Mouse (Mus musculus) intestine, embryonic 14.5 days (tissue): ENCODE results near the gene Ppp1r3g. TPM values are rescaled to one million over a fixed set of nuclear protein-coding genes. Genes with fewer than 3 reads are reported as not detected.

Experiments
- ATAC-seq: fragments of 200-750 bp; cut with Nextera tagmentation; replicated peaks from 2 replicates; pipeline ENCODE4 v1.8.0; 2017; ENCODE audit warnings: low read depth, moderate number of reproducible peaks, moderate TSS enrichment, moderate library complexity; ENCODE audit not compliant: low FRiP score, low TSS enrichment
- DNase-seq: peaks from one replicate; pipeline ENCODE4 v3.0.0-alpha.2; 2018; ENCODE audit warnings: low spot score
- H3K27ac ChIP-seq: fragments of 300-500 bp; sonication (generic); 2 replicates; pipeline ENCODE4 v1.5.1; 2014; ENCODE audit warnings: low read depth, mild to moderate bottlenecking, control low read depth
- H3K27me3 ChIP-seq: fragments of 300-500 bp; sonication (generic); replicated peaks from 2 replicates; pipeline ENCODE4 v1.6.1; 2014; ENCODE audit warnings: low read length, control low read depth; ENCODE audit not compliant: control insufficient read depth, insufficient read depth
- H3K36me3 ChIP-seq: fragments of 300-500 bp; sonication (generic); 2 replicates; pipeline ENCODE4 v1.6.1; 2014; ENCODE audit warnings: low read length, control low read depth; ENCODE audit not compliant: control insufficient read depth, insufficient read depth
- H3K4me1 ChIP-seq: fragments of 300-500 bp; sonication (generic); replicated peaks from 2 replicates; pipeline ENCODE4 v1.6.1; 2014; ENCODE audit warnings: low read length, control low read depth, mixed read lengths; ENCODE audit not compliant: control insufficient read depth, insufficient read depth
- H3K4me2 ChIP-seq: fragments of 300-500 bp; sonication (generic); 2 replicates; pipeline ENCODE4 v1.6.1; 2014; ENCODE audit warnings: low read length
- H3K4me3 ChIP-seq: fragments of 300-500 bp; sonication (generic); 2 replicates; pipeline ENCODE4 v1.5.1; 2014; ENCODE audit warnings: low read depth, low read length, control low read depth, mixed read lengths
- H3K9ac ChIP-seq: fragments of 300-500 bp; sonication (generic); 2 replicates; pipeline ENCODE4 v1.6.1; 2014; ENCODE audit warnings: mild to moderate bottlenecking, low read length
- H3K9me3 ChIP-seq: fragments of 300-500 bp; sonication (generic); 2 replicates; pipeline ENCODE4 v1.6.1; 2016; ENCODE audit warnings: low read length, control low read depth; ENCODE audit not compliant: control insufficient read depth
- WGBS: fragments of 180-500 bp; shearing (Covaris S2); extraction: QIAGEN DNeasy Blood & Tissue Kit; methylation state at CpG from one replicate; pipeline ENCODE4 v1.1.7; 2014; 5-methylcytosine and 5-hydroxymethylcytosine counted together
- polyA plus RNA-seq: library from polyadenylated mRNA; unstranded; fragments of >200 nt; fragmentation: Nextera tagmentation; extraction: Ambion mirVana; gene quantifications from 2 replicates; pipeline ENCODE4 v1.2.1, GENCODE M21; 2014

Gene Ppp1r3g
- polyA plus RNA-seq, 1 experiment from 2014 or later, result 0.96 TPM

GRCm38 (mm10) chr13:35959391-35960067 lies 890 bp downstream of the Ppp1r3g start:
- no peaks in the 10 kb centered on the region for H3K4me1 ChIP-seq
- ATAC-seq (no peak), DNase-seq (no peak)
- no peak overlapping the region for H3K27ac ChIP-seq
- no peaks in the 10 kb centered on the region for H3K27me3 ChIP-seq
- H3K36me3 ChIP-seq, result no peaks in the 10 kb centered on the region
- no peak overlapping the region for H3K4me2 ChIP-seq
- H3K4me3 ChIP-seq, result no peak overlapping the region
- H3K9ac ChIP-seq, result no peak overlapping the region
- H3K9me3 ChIP-seq, result no peaks in the 10 kb centered on the region
- 59% methylated on average over 12 of the region's 12 CpGs for WGBS

GRCm38 (mm10) chr13:35963583-35963982 lies 4.9 kb downstream of the Ppp1r3g start:
- Histone ChIP-seq H3K27ac (no peak overlapping the region), H3K27me3 (0 out of 2 replicates have a peak, but pooled peaks cover 3% of the 10 kb centered on the region), H3K4me1 (0 out of 2 replicates have a peak, but pooled peaks cover 3% of the 10 kb centered on the region), H3K9me3 (no peaks in the 10 kb centered on the region), H3K9ac (no peak overlapping the region), H3K4me2 (no peak overlapping the region), H3K4me3 (no peak overlapping the region), H3K36me3 (no peaks in the 10 kb centered on the region)
- DNase-seq (no peak), ATAC-seq (no peak)
- 89% methylated on average over 4 of the region's 4 CpGs for WGBS

DNA sequence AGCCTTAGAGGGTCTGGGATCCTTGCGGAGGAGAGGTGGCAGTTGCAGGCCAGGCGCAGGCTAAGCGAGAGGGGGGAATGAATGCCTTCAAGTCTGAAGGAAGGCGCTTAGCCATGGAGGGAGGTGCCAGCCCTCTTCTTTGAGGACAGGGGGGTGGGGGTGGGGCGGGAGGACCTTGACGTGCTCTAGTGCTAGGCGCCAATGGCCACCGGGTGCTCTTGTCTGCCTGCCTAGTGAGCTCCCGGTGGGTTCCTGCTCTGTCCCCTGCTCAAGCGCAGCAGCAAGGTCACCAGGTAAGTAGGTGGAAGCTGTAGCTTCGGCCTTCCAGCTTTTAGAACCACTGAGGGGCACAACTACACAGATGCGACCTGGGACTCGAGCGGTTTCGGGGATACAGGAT lies 9.1 kb downstream of the Ppp1r3g start:
- Histone ChIP-seq H3K4me1 (peaks cover 10% of the 10 kb centered on the region; the same call in 1 of the 2 replicates), H3K27me3 (peaks cover 17% of the 10 kb centered on the region), H3K9ac (peak overlapping the region; percentile 48; the same call in 1 of the 2 replicates), H3K4me2 (peak overlapping the region; percentile 100), H3K4me3 (peak overlapping the region; percentile 59), H3K36me3 (no peaks in the 10 kb centered on the region), H3K9me3 (no peaks in the 10 kb centered on the region), H3K27ac (no peak overlapping the region)
- peak; percentile 61 for ATAC-seq
- 7% methylated on average over 14 of the region's 15 CpGs for WGBS
- DNase-seq, result no peak

DNA sequence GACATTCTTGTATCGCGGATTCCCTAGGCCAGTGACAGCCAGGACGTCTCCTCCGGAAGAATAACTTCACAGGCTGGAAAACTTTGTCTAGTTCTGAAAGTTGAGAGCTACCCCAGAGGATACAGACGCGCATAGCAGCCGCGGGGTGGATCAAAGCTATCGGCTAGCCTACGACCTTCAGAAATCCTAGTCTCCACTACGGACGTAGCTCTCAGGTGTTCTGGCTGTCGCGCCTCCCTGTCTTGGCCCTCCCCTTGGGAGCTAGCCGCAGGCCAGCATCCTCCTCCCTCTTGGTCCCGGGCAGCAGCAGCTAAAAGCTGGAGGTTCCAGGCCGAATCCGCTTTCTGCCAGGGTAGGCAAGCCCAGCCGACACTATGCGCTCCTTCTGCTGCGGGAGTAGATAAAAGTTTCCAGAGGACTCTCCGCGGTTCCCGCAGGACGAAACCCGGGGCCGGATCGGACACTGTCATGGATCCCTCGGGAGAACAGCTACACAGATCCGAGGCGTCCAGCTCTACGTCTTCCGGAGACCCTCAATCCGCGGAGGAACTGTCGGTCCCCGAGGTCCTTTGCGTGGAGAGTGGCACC lies 9.6 kb downstream of the Ppp1r3g start:
- peaks cover 10% of the 10 kb centered on the region; the same call in 1 of the 2 replicates for H3K4me1 ChIP-seq
- DNase-seq (no peak), ATAC-seq (peak; percentile 61)
- no peaks in the 10 kb centered on the region for H3K9me3 ChIP-seq
- peak overlapping the region; percentile 100 for H3K4me2 ChIP-seq
- H3K27me3 ChIP-seq, result peaks cover 17% of the 10 kb centered on the region
- H3K9ac ChIP-seq, result peak overlapping the region; percentile 48
- no peak overlapping the region for H3K27ac ChIP-seq
- H3K36me3 ChIP-seq, result no peaks in the 10 kb centered on the region
- H3K4me3 ChIP-seq, result peak overlapping the region; percentile 59
- WGBS, result under 1% methylated on average over 38 of the region's 38 CpGs

DNA sequence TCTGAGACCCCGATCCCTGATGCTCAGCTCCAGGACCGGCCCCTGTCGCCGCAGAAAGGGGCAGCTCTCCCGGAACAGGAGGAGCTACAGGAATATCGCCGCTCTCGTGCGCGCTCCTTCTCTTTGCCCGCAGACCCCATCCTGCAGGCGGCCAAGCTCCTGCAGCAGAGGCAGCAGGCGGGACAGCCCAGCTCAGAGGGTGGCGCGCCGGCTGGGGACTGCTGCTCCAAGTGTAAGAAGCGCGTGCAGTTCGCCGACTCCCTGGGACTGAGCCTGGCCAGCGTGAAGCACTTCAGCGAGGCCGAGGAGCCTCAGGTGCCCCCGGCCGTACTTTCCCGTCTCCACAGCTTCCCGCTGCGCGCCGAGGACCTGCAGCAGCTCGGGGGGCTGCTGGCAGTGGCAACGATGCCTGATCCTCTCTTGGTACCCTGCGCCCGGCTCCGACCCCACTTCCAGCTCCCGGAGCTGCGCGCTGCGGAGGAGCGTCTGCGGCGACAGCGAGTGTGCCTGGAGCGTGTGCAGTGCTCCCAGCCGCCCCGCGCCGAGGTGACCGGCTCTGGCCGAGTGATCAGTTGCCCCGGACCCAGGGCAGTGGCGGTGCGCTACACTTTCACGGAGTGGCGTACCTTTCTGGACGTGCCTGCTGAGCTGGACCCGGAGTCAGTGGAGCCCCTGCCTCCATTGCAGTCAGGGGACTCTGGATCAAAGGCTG lies 10.2 kb downstream of the Ppp1r3g start:
- peak; percentile 74 for ATAC-seq
- peaks cover 17% of the 10 kb centered on the region for H3K27me3 ChIP-seq
- H3K36me3 ChIP-seq, result no peaks in the 10 kb centered on the region
- WGBS, result 0% methylated on average over 52 of the region's 57 CpGs
- DNase-seq, result peak; percentile 81
- H3K9ac ChIP-seq, result peak overlapping the region; percentile 48
- peaks cover 10% of the 10 kb centered on the region; the same call in 1 of the 2 replicates for H3K4me1 ChIP-seq
- no peaks in the 10 kb centered on the region for H3K9me3 ChIP-seq
- peak overlapping the region; percentile 59 for H3K4me3 ChIP-seq
- H3K27ac ChIP-seq, result no peak overlapping the region
- peak overlapping the region; percentile 100 for H3K4me2 ChIP-seq

GRCm38 (mm10) chr13:35969431-35969721 lies 10.7 kb downstream of the Ppp1r3g start:
- no peak overlapping the region for H3K27ac ChIP-seq
- peak; percentile 74 for DNase-seq
- WGBS, result under 1% methylated on average over 18 of the region's 18 CpGs
- H3K36me3 ChIP-seq, result no peaks in the 10 kb centered on the region
- peak overlapping the region; percentile 100 for H3K4me2 ChIP-seq
- ATAC-seq, result 0 out of 2 replicates have a peak, but pooled peaks have one; percentile 20
- peaks cover 17% of the 10 kb centered on the region for H3K27me3 ChIP-seq
- peaks cover 10% of the 10 kb centered on the region; the same call in 1 of the 2 replicates for H3K4me1 ChIP-seq
- peak overlapping the region; percentile 48 for H3K9ac ChIP-seq
- H3K9me3 ChIP-seq, result no peaks in the 10 kb centered on the region
- peak overlapping the region; percentile 59 for H3K4me3 ChIP-seq

GRCm38 (mm10) chr13:35969829-35970228 lies 11.2 kb downstream of the Ppp1r3g start:
- Histone ChIP-seq H3K9ac (no peak overlapping the region), H3K27me3 (peaks cover 17% of the 10 kb centered on the region), H3K9me3 (no peaks in the 10 kb centered on the region), H3K27ac (no peak overlapping the region), H3K36me3 (no peaks in the 10 kb centered on the region), H3K4me2 (peak overlapping the region; percentile 100), H3K4me1 (peaks cover 10% of the 10 kb centered on the region; the same call in 1 of the 2 replicates), H3K4me3 (peak overlapping the region; percentile 59)
- no peak for DNase-seq
- 35% methylated on average over 9 of the region's 9 CpGs for WGBS
- ATAC-seq, result no peak

DNA sequence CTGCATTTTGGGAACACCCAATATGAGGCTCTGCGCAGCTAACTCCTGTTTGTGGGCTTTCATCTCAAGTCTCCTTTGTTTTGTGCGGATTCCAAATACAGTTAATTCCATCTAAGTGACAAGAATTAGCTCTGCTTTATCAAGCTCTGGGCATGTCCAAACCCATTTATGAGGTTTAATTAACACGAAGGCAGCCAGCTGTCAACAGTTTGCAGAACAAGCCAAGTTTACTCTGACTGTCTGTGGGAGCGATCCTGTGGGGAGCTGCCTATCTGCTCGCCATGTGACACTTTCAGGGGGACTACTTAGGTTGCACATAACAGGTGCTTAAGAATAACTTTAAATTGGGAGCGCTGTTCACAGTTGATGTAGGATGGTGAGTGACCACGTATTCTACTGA lies 18.3 kb downstream of the Ppp1r3g start:
- no peak overlapping the region for H3K27ac ChIP-seq
- DNase-seq (no peak), ATAC-seq (no peak)
- H3K36me3 ChIP-seq, result peaks cover 17% of the 10 kb centered on the region; the same call in 1 of the 2 replicates
- 94% methylated on average over 7 of the region's 7 CpGs for WGBS
- H3K9me3 ChIP-seq, result no peaks in the 10 kb centered on the region
- no peaks in the 10 kb centered on the region for H3K4me1 ChIP-seq
- H3K4me2 ChIP-seq, result no peak overlapping the region
- H3K27me3 ChIP-seq, result no peaks in the 10 kb centered on the region
- no peak overlapping the region for H3K9ac ChIP-seq
- H3K4me3 ChIP-seq, result no peak overlapping the region
